In the genomic region with DNA sequence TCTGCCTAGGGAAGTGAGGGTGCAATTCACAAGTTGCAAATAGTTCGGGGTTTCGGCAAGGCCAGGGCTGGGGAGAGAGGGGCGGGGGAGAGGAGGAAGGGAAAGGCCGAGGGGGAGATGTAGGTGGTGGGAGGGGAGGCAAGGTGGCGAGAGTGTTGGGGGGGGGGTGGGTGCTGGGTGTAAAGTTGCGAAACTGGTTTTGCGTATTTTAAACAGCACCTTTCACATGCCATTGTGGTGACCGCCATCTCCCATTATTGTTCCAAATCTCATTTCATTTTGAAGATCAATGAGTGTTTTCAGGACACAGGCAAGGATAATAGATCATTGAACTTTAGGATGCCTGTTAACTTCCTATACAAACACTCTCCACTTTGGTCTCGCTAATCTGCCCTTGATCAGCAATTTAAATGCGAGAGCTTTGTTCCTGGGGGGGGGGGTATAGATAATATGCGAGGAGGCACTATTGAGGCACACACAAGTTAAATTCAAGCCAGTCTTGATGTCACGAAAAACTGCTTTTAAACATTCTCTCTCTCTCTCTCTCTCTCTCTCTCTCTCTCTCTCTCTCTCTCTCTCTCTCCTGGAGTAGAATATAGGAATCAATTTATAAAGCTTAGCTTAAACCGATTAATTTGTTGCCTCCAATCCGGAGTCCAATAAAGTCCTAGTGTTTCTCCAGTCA, we compare ENCODE assay signal across 8 mouse cellular contexts. TPM values are rescaled to one million over a fixed set of nuclear protein-coding genes. Genes with fewer than 3 reads are reported as not detected.
DNase-seq lines count a peak whose midpoint lies in the region; ATAC-seq and TF ChIP-seq lines count a peak whose summit lies in the region.

No protein-coding gene starts in this region.

- H3K4me3 ChIP-seq in erythroblast, embryonic 14.5 days (replicated peaks) = peak overlapping the region; percentile 69
- peak overlapping the region; percentile 90 for H3K4me3 ChIP-seq in forebrain, postnatal 0 days (ENCODE audit: low read depth, low read length)
- peak overlapping the region; percentile 97 for H3K4me3 ChIP-seq in megakaryocyte, embryonic 14.5 days (replicated peaks)

- H3K36me3 ChIP-seq in erythroblast, embryonic 14.5 days (ENCODE audit: control insufficient read depth) = no peaks in the 10 kb centered on the region
- no peaks in the 10 kb centered on the region for H3K36me3 ChIP-seq in forebrain, postnatal 0 days (ENCODE audit: insufficient read depth)
- H3K36me3 ChIP-seq in megakaryocyte, embryonic 14.5 days (replicated peaks; ENCODE audit: low read length) = peaks cover 4% of the 10 kb centered on the region

- 2% methylated on average over 14 of the region's 14 CpGs for WGBS in forebrain, postnatal 0 days

- TF ChIP-seq CTCF in forebrain, postnatal 0 days (IDR thresholded peaks at IDR 0.05; ENCODE audit: low read depth) = no peak

- H3K27ac ChIP-seq in forebrain, postnatal 0 days (ENCODE audit: low read depth, low read length) = peak overlapping the region; percentile 94

- peak overlapping the region; percentile 92 for H3K4me2 ChIP-seq in forebrain, postnatal 0 days (ENCODE audit: low read depth)

- H3K9me3 ChIP-seq in erythroblast, embryonic 14.5 days (ENCODE audit: control insufficient read depth, low read length) = no peaks in the 10 kb centered on the region
- H3K9me3 ChIP-seq in forebrain, postnatal 0 days (ENCODE audit: low read length) = no peaks in the 10 kb centered on the region
- H3K9me3 ChIP-seq in megakaryocyte, embryonic 14.5 days = no peaks in the 10 kb centered on the region

- DNase-seq in CD4-positive helper T cell, adult 2 months (ENCODE audit: low read depth, low spot score) = peak; percentile 30
- peak; percentile 35 for DNase-seq in forebrain, postnatal 0 days
- no peak for DNase-seq in T-cell, adult 2 months (ENCODE audit: low spot score)
- DNase-seq in thymus, postnatal 4 days = no peak
- DNase-seq in adrenal gland, adult 8-10 months = no peak

- ATAC-seq in erythroblast, adult 5-6 weeks (replicated peaks; ENCODE audit: low FRiP score, poor library complexity, severe bottlenecking) = no peak
- no peak for ATAC-seq in forebrain, postnatal 0 days

- peaks cover 72% of the 10 kb centered on the region for H3K4me1 ChIP-seq in erythroblast, embryonic 14.5 days (ENCODE audit: control insufficient read depth)
- H3K4me1 ChIP-seq in forebrain, postnatal 0 days (ENCODE audit: insufficient read depth) = peaks cover 6% of the 10 kb centered on the region; the same call in 1 of the 2 replicates
- H3K4me1 ChIP-seq in megakaryocyte, embryonic 14.5 days = peaks cover 39% of the 10 kb centered on the region

- peak overlapping the region; percentile 96 for H3K9ac ChIP-seq in forebrain, postnatal 0 days

- peaks cover 14% of the 10 kb centered on the region for H3K27me3 ChIP-seq in erythroblast, embryonic 14.5 days (ENCODE audit: control insufficient read depth)
- no peaks in the 10 kb centered on the region for H3K27me3 ChIP-seq in forebrain, postnatal 0 days (ENCODE audit: insufficient read depth, low read length)
- H3K27me3 ChIP-seq in megakaryocyte, embryonic 14.5 days (replicated peaks) = no peaks in the 10 kb centered on the region

RNA-seq across cellular contexts. Expression of a gene that starts 2.3 kb away (rescaled TPM):
- 1.6 and 2.1 TPM in 2 replicates for polyA plus RNA-seq in erythroblast, embryonic 14.5 days (2012)
- 64.8 and 103 TPM in 2 replicates for total RNA-seq in erythroblast, adult 5-6 weeks (2015; ENCODE audit: low replicate concordance)
- 21.9 and 22.7 TPM in 2 replicates for total RNA-seq in erythroblast, adult 5-6 weeks (2017; ENCODE audit: low replicate concordance)
- 256 and 302 TPM in 2 replicates for total RNA-seq in forebrain, postnatal 0 days (2014; rRNA removed)
- polyA plus RNA-seq in forebrain, postnatal 0 days (2015; fragmentation: Nextera tagmentation; extraction: Ambion mirVana) = 234 and 258 TPM in 2 replicates
- polyA plus RNA-seq in megakaryocyte, embryonic 14.5 days (2012; ENCODE audit: insufficient read depth, low replicate concordance) = 16.9 and 44.2 TPM in 2 replicates
- 10 to 100 TPM; 53.7 to 93.7 (median 73.7) TPM for total RNA-seq in adrenal gland, adult 8-10 months (2022)

Comparison
In these comparisons a context has a peak if more than half of its experiments do, and no peak if none do; other contexts are left out.
1. DNase-seq: peak in CD4-positive helper T cell, adult 2 months (single experiment) and forebrain, postnatal 0 days (single experiment); none in T-cell, adult 2 months (single experiment), thymus, postnatal 4 days (single experiment) and adrenal gland, adult 8-10 months (single experiment).
2. Peak in every context shown above with its lines, with median percentiles within 50 percentile points of each other: H3K4me3 ChIP-seq.